Mouse (Mus musculus) brain, embryonic 14.5 days (tissue): ENCODE results near the gene Trim58. TPM values are rescaled to one million over a fixed set of nuclear protein-coding genes. Genes with fewer than 3 reads are reported as not detected.
A peak's percentile ranks its signal among the peaks of the same experiment; 100 is the strongest.

Experiments
- DNase-seq: peaks from one replicate; pipeline ENCODE4 v3.0.0-alpha.2; 2011; ENCODE audit warnings: low read depth
- CTCF ChIP-seq: fragments of 200-500 bp; IDR thresholded peaks from 2 replicates; pipeline ENCODE4 v1.5.1; 2012; ENCODE audit warnings: inconsistent platforms, mild to moderate bottlenecking, moderate library complexity, borderline replicate concordance; ENCODE audit not compliant: insufficient read depth, insufficient read length; ENCODE audit errors: extremely low read depth
- POLR2A ChIP-seq: fragments of 200-500 bp; IDR thresholded peaks from 2 replicates; pipeline ENCODE4 v1.6.1; 2012; ENCODE audit warnings: mild to moderate bottlenecking, inconsistent platforms, borderline replicate concordance; ENCODE audit not compliant: poor library complexity, insufficient read depth, insufficient read length, severe bottlenecking; ENCODE audit errors: extremely low read depth
- polyA plus RNA-seq: library from polyadenylated mRNA; depleted of rRNA; stranded (reverse); fragments of >200 nt; gene quantifications from 2 replicates; pipeline ENCODE4 v1.2.3, GENCODE M21; 2012; rRNA removed

The Trim58 gene
- polyA plus RNA-seq: 0.11 TPM in 1 of 2 replicates, not detected in the other

DNA sequence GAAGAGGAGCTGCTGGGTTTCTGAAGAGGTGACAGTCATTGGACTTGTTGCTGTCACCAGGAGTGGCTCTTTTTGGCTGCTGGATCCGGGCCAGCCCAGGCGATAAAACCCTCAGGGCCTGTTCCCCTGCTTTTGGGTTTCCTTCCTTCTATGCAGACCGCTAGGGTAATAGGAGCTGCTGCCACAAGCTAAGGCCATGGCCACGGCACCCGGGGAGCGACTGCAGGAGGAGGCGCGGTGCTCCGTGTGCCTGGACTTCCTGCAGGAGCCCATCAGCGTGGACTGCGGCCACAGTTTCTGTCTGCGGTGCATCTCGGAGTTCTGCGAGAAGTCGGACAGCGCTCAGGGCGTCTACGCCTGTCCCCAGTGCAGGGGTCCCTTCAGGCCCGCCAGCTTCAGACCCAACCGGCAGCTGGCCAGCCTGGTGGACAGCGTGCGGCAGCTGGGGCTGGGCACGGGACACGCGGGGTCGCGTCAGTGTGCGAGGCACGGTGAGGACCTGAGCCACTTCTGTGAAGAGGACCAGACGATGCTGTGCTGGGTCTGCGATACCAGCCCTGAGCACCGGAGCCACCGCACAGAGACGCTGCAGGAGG, at the start of gene Trim58:
Gene Trim58 (plus strand): TSS at position 194 of the 596 bp plus-strand sequence.
- no peak for TF ChIP-seq CTCF
- DNase-seq: peak; percentile 40

- TF ChIP-seq POLR2A: no peak
- TF ChIP-seq CTCF: no peak
Observed at GRCm38 (mm10) chr11:58594814-58595213, 45.5 kb upstream of the Trim58 start, which contains the start of gene Olfr324. Olfr324 (plus strand) TSS chr11:58595114.

DNA sequence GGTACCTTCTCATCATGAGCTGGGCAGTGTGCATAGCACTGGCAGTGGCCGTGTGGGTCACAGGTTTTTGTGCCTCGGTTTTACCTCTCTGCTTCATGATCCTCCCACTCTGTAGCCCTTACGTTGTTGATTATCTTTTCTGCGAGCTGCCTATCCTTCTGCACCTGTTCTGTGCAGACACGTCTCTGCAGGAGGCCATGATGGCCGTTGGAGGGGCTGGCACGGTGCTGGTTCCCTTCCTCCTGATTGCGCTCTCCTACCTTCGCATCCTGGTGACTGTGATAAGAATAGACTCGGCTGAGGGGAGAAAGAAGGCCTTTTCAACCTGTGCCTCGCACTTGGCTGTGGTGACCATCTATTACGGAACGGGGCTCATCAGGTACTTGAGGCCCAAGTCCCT, 42.4 kb upstream of the Trim58 start:
- no peak for TF ChIP-seq POLR2A
- TF ChIP-seq CTCF: no peak

More at GRCm38 (mm10) chr11:58594814-58595213, 45.5 kb upstream of the Trim58 start, which contains the start of gene Olfr324:
- no peak for DNase-seq

GRCm38 (mm10) chr11:58602062-58602461, 38.2 kb upstream of the Trim58 start:
- no peak for DNase-seq
- TF ChIP-seq POLR2A: no peak

More for the DNA sequence above, 42.4 kb upstream of the Trim58 start:
- DNase-seq: no peak

GRCm38 (mm10) chr11:58602800-58603560, 37.3 kb upstream of the Trim58 start:
- TF ChIP-seq POLR2A: no peak
- no peak for TF ChIP-seq CTCF
- DNase-seq: no peak

DNA sequence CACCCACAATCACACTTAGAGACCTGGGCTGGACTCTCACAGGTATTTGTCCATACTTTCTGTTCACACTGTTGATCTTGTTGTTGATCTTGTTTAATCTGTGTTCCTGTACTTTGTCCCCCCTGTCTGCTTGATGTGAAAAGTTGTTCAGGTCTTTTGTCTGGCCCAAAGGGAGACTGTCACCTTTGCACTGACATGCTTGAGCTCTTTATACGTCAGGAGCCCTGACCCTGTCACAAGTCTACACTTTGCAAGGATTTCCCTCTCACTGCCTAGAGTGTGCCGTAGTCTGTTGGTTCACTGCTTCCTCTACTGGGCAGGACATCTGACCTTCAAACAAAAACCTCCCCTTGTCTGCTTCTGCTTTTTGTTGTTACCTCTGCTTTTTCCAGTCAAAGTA, 35.6 kb upstream of the Trim58 start:
- TF ChIP-seq CTCF (no peak), POLR2A (no peak)
- no peak for DNase-seq

DNA sequence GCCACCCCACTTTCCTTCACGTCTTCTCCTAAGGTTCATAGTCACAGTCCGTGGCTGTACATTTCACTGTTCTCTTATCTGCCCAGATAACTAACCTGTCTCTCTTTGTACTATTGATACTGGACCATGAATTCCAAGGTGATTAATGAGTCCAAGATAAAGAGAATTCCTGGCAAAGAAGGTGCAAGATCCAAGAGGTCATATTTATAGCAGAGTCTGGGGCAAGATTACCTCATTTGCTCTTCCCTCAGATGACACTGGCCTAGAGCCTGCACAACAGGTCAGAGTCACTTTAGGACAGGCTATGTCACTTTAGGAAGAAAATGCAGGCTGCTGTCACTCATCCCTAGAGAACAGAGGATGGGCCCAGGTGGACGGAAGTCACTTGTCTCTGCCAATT, 35.0 kb upstream of the Trim58 start:
- TF ChIP-seq CTCF (no peak), POLR2A (no peak)
- DNase-seq: no peak

- no peak for TF ChIP-seq CTCF
- TF ChIP-seq POLR2A: no peak
Observed at GRCm38 (mm10) chr11:58606177-58606919, 33.9 kb upstream of the Trim58 start.

GRCm38 (mm10) chr11:58607030-58607429, 33.2 kb upstream of the Trim58 start:
- TF ChIP-seq CTCF (no peak), POLR2A (no peak)

More at GRCm38 (mm10) chr11:58606177-58606919, 33.9 kb upstream of the Trim58 start:
- no peak for DNase-seq

DNA sequence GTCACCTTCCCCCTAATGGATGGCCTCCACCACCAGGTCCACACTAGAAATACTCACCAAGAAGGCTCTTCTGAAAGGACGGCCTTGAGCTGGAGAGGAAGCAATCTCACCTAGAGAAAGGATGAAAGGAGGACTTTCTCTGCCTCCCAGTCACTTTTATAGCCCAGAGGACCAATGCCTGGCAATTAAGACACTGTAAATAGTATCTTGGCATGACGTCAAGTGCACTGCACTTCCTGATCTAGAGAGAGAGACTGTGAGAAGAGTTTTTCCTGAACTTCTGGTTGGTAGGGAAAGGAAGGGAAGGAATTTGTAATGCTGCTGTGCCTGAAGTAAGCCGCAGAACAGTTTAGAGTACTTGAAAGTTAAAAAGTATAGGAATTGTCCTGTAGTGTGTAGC, 26.9 kb upstream of the Trim58 start:
- no peak for DNase-seq
- TF ChIP-seq POLR2A (no peak), CTCF (no peak)

More at GRCm38 (mm10) chr11:58607030-58607429, 33.2 kb upstream of the Trim58 start:
- no peak for DNase-seq

- no peak for DNase-seq
- TF ChIP-seq POLR2A: no peak
- no peak for TF ChIP-seq CTCF
Observed at GRCm38 (mm10) chr11:58614526-58614925, 25.7 kb upstream of the Trim58 start.
